Mouse (Mus musculus) testis, adult 2 months (tissue): ENCODE data around the gene Tbx5. TPM values are rescaled to one million over a fixed set of nuclear protein-coding genes. Genes with fewer than 3 reads are reported as not detected.

Experiments used
- H3K27ac ChIP-seq: fragments of 200-500 bp; 2 replicates; pipeline ENCODE4 v1.5.1; 2012; ENCODE audit warnings: low read depth, low read length; ENCODE audit not compliant: control insufficient read depth, insufficient read depth
- H3K27me3 ChIP-seq: fragments of 200-500 bp; 2 replicates; pipeline ENCODE4 v1.6.1; 2012; ENCODE audit warnings: mild to moderate bottlenecking, low read length, moderate library complexity; ENCODE audit not compliant: control insufficient read depth, insufficient read depth
- H3K36me3 ChIP-seq: fragments of 200-500 bp; 2 replicates; pipeline ENCODE4 v1.6.1; 2012; ENCODE audit warnings: mild to moderate bottlenecking, low read length; ENCODE audit not compliant: control insufficient read depth, insufficient read depth
- H3K4me1 ChIP-seq: fragments of 200-500 bp; 2 replicates; pipeline ENCODE4 v1.6.1; 2012; ENCODE audit warnings: low read length; ENCODE audit not compliant: control insufficient read depth, insufficient read depth
- H3K4me3 ChIP-seq: fragments of 200-500 bp; 2 replicates; pipeline ENCODE4 v1.5.1; 2012; ENCODE audit warnings: low read depth, mild to moderate bottlenecking, low read length, moderate library complexity, mixed read lengths; ENCODE audit not compliant: control insufficient read depth
- CTCF ChIP-seq: fragments of 200-500 bp; IDR thresholded peaks from 2 replicates; pipeline ENCODE4 v1.5.1; 2012; ENCODE audit warnings: low read depth, mild to moderate bottlenecking, inconsistent platforms, low read length, moderate library complexity; ENCODE audit not compliant: control insufficient read depth, insufficient read depth, insufficient replicate concordance
- POLR2A ChIP-seq: fragments of 200-500 bp; IDR thresholded peaks from 2 replicates; pipeline ENCODE4 v1.6.1; 2012; ENCODE audit warnings: low read depth, mild to moderate bottlenecking, inconsistent platforms, low read length, moderate library complexity; ENCODE audit not compliant: control insufficient read depth
- polyA plus RNA-seq: library from polyadenylated mRNA; depleted of rRNA; stranded (reverse); fragments of >200 nt; gene quantifications from 2 replicates; pipeline ENCODE4 v1.2.3, GENCODE M21; 2012

Tbx5 gene
- polyA plus RNA-seq, 1 experiment = 5.8 TPM

DNA sequence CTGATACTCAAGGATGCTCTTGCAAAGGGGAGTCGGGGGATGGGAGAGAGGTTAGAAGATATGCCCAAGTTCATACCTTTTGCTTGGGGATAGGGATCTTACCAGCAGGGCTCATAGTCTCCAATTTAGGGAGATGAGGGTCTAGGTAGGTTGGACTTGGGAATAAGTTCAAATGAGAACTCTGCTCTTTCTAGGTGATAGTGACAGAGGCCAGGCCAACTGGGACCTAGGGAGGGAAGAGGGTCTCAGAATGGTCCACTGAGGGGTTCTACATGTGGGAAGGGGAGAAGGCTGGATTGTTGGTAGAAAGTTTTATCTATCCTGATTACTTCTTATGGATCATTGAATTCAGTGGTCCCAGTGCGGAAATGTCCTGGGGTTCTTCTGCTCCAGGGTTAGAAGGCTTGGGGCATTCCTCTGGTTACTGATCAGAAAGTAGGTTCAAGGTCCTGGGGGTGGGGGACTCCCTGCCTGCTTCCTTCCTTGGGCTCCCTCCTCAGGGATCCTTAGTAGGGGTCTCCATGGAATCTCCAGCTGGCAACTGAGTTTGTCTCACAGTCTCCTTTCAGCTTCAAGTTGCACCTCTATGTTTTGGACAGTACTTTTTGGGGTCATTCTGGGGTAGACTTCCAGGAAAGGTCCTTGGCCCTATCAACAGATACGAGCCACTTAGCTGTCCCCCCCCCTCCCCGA is 10.4 kb downstream of the Tbx5 start:
- no peak overlapping the region for H3K4me3 ChIP-seq
- no peak for TF ChIP-seq CTCF
- TF ChIP-seq POLR2A = no peak
- no peak overlapping the region for H3K27ac ChIP-seq
- H3K27me3 ChIP-seq = peaks cover 2% of the 10 kb centered on the region
- H3K4me1 ChIP-seq = no peaks in the 10 kb centered on the region; the same call in 1 of the 2 replicates
- no peaks in the 10 kb centered on the region for H3K36me3 ChIP-seq

DNA sequence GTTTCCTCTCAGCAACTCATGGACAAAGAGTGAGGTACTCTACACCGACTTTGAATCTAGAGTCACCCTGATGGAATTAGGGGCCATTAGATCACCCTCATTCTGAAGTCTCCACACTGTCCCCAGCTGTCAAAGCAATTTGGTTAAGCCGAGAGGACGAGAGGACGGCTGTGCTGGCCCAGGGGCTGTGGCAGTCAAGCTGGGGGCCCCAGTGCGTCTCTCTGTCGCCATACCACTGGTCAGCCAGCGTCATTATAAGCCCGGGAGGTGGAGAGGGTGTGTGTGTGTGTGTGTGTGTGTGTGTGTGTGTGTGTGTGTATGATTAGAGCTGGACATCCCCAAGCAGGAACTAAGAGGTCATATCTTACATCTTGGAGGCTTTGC is 10.9 kb downstream of the Tbx5 start:
- Histone ChIP-seq H3K4me3 (no peak overlapping the region), H3K27ac (no peak overlapping the region), H3K27me3 (peaks cover 2% of the 10 kb centered on the region), H3K4me1 (no peaks in the 10 kb centered on the region; the same call in 1 of the 2 replicates), H3K36me3 (no peaks in the 10 kb centered on the region)
- no peak for TF ChIP-seq POLR2A
- no peak for TF ChIP-seq CTCF

DNA sequence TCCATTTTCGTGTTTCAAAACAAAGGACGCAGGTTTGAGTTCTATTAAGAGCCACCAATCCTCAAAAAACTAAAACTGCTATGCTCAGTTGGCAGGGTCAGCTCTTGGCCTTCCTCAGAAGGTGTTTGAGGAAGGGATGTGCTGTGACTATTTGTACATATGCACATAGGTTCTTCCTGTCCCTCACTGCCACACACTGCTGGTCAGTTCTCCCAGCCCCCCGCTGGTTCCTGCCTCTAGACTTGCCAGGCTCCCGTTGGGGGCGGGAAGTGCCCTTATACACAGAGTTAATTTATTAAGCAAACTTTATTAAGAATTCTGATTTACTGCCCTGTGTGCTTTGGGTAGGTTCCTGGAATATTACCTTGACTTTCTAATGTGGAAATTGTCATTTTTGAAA is 11.9 kb downstream of the Tbx5 start:
- Histone ChIP-seq H3K4me1 (no peaks in the 10 kb centered on the region; the same call in 1 of the 2 replicates), H3K36me3 (no peaks in the 10 kb centered on the region), H3K4me3 (no peak overlapping the region), H3K27ac (no peak overlapping the region), H3K27me3 (peaks cover 2% of the 10 kb centered on the region; the same call in 1 of the 2 replicates)
- TF ChIP-seq POLR2A = no peak
- no peak for TF ChIP-seq CTCF

DNA sequence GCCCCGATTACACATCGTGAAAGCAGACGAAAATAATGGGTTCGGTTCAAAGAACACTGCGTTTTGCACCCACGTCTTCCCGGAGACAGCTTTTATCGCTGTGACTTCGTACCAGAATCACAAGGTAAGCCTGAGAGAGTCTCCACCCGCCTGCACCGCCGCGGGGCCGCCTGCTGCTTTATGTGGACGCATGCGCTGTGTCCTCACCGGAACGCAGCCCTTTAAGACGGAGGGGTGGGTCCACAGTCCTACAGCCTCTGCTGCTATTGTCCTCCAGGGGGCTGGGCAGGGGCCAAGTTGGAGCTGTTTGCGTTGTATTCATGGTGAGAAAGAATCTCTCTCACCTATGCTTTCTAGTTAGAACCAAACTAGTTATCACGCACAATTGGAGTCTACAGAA is 12.5 kb downstream of the Tbx5 start:
- no peak for TF ChIP-seq CTCF
- no peak for TF ChIP-seq POLR2A
- Histone ChIP-seq H3K4me3 (no peak overlapping the region), H3K36me3 (no peaks in the 10 kb centered on the region), H3K4me1 (no peaks in the 10 kb centered on the region; the same call in 1 of the 2 replicates), H3K27me3 (no peaks in the 10 kb centered on the region; the same call in 1 of the 2 replicates), H3K27ac (no peak overlapping the region)

DNA sequence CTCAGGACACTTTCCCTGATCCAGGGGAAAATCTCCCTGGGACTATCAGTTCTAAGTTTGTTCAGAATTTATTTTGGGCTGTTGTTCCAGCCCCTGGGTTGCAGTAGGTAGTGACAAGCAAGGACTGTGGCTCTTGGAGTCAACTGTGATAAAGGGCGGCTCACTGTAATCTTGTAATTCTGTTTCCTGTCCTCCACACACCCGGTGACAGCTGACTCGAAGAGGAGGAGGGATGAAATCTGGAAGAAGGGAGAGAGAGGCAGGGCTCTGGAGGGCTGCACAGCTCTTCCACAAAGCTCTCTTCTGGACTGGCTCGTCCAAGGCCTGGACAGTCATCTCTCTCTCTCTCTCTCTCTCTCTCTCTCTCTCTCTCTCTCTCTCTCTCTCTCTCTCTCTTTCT is 24.6 kb downstream of the Tbx5 start:
- TF ChIP-seq CTCF = no peak
- no peak for TF ChIP-seq POLR2A
- no peak overlapping the region for H3K27ac ChIP-seq
- no peaks in the 10 kb centered on the region for H3K36me3 ChIP-seq
- H3K4me1 ChIP-seq = no peaks in the 10 kb centered on the region
- H3K4me3 ChIP-seq = no peak overlapping the region
- H3K27me3 ChIP-seq = no peaks in the 10 kb centered on the region

DNA sequence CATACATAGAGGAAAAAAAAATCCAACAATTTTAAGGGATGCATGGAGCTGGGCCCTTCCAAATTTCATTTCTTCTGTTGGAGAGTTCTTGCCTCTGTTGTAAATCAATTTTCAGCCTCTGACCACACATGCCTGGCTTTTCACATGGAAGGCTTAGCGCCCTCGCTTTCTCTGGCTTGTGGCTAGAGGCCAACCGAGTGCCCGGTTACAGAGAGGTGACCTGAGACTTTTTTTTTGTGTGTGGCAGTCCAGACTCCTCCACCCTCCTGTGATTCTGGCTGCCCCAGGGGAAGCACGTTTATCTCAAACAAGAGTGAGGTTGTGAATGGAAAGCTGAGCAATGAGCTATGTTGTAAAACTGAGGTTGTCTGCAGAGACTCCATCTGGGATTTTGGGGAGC is 28.8 kb downstream of the Tbx5 start:
- Histone ChIP-seq H3K27me3 (no peaks in the 10 kb centered on the region), H3K4me1 (no peaks in the 10 kb centered on the region), H3K4me3 (no peak overlapping the region), H3K36me3 (no peaks in the 10 kb centered on the region), H3K27ac (no peak overlapping the region)
- no peak for TF ChIP-seq POLR2A
- TF ChIP-seq CTCF = no peak

DNA sequence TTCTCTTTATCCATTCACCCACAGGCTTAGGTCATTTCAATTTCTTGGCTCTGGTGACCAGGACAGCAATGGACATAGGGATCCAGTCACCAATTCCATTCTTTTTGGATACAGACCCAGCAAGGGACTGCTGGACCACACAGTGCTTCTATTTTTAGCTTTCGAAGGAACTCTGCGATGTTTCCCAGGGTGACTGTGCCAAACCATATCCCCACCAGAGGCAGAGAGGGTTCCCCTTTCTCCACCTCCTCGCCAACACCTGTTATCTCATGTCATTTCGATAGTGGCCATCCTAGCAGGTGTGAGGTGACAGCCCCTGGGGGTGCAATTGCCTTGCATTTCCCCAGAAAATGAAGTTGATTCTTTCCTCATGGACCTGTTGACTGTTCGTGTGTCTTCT is 30.0 kb downstream of the Tbx5 start:
- Histone ChIP-seq H3K27me3 (no peaks in the 10 kb centered on the region), H3K27ac (no peak overlapping the region), H3K4me3 (no peak overlapping the region), H3K4me1 (peaks cover 8% of the 10 kb centered on the region), H3K36me3 (no peaks in the 10 kb centered on the region)
- TF ChIP-seq POLR2A (no peak), CTCF (no peak)
